ENCODE assay signal across 16 mouse cellular contexts in genomic region chr8:86749842-86750241, GRCm38 (mm10). TPM values are rescaled to one million over a fixed set of nuclear protein-coding genes. Genes with fewer than 3 reads are reported as not detected.
"Had no signal": no experiment of that assay in that cellular context is flagged by ENCODE, and none has a peak within 500 bp of the region (broad histone marks: within the 10 kb centered on the region; RNA-seq: fewer than 3 reads in every experiment).

No protein-coding gene starts in this region.

- H3K27ac ChIP-seq: liver, embryonic 14.5 days; midbrain, embryonic 13.5 days; midbrain, embryonic 15.5 days; neural tube, embryonic 12.5 days had no signal

- H3K9me3 ChIP-seq: midbrain, embryonic 13.5 days; midbrain, embryonic 15.5 days; neural tube, embryonic 12.5 days had no signal

- H3K4me3 ChIP-seq: midbrain, embryonic 13.5 days; midbrain, embryonic 15.5 days; neural tube, embryonic 12.5 days had no signal

- H3K36me3 ChIP-seq: midbrain, embryonic 13.5 days; midbrain, embryonic 15.5 days; neural tube, embryonic 12.5 days had no signal

- DNase-seq: lung, adult 18-20 months; lung, embryonic 14.5 days; lung, postnatal 10 days; lung, postnatal 4 days; retina, postnatal 1 day; right cerebral cortex, adult 18-20 months; right cerebral cortex, postnatal 14 days; thymus, adult 18-20 months; thymus, postnatal 14 days; thymus, postnatal 36 days had no signal

- H3K27me3 ChIP-seq: midbrain, embryonic 13.5 days; midbrain, embryonic 15.5 days; neural tube, embryonic 12.5 days had no signal

RNA-seq across cellular contexts. Expression of gene Gm10638, which starts 4.3 kb away (rescaled TPM):
- total RNA-seq: megakaryocyte, adult 5-6 weeks; monocyte, adult 5-6 weeks had no signal
